Mouse (Mus musculus) megakaryocyte, embryonic 14.5 days (primary cell): Measurements from ENCODE around the gene Ddrgk1. TPM values are rescaled to one million over a fixed set of nuclear protein-coding genes. Genes with fewer than 3 reads are reported as not detected.

Experiments
- H3K27me3 ChIP-seq: replicated peaks from 2 replicates; pipeline ENCODE3; 2012; ENCODE audit warnings: inconsistent platforms
- H3K36me3 ChIP-seq: replicated peaks from 2 replicates; pipeline ENCODE3; 2012; ENCODE audit warnings: low read length, inconsistent platforms, mixed read lengths
- H3K4me1 ChIP-seq: 2 replicates; pipeline ENCODE4 v1.6.1; 2012; ENCODE audit warnings: inconsistent platforms
- H3K4me3 ChIP-seq: replicated peaks from 2 replicates; pipeline ENCODE3; 2012; ENCODE audit warnings: moderate library complexity, mild to moderate bottlenecking, inconsistent platforms
- H3K9me3 ChIP-seq: 2 replicates; pipeline ENCODE4 v1.6.1; 2012; ENCODE audit warnings: inconsistent platforms
- FLI1 ChIP-seq: IDR thresholded peaks from 2 replicates; pipeline ENCODE4 v1.6.1; 2012; ENCODE audit warnings: low read length, inconsistent platforms, mixed read lengths
- GATA1 ChIP-seq: IDR thresholded peaks from 3 replicates; pipeline ENCODE4 v1.6.1; 2012; ENCODE audit warnings: mixed read lengths, low read length, inconsistent platforms, borderline replicate concordance
- polyA plus RNA-seq: library from polyadenylated mRNA; stranded (reverse); fragments of >175 nt; gene quantifications from 2 replicates; pipeline ENCODE4 v1.2.3, GENCODE M21; 2012; ENCODE audit warnings: low replicate concordance; ENCODE audit not compliant: insufficient read depth

The Ddrgk1 gene
- polyA plus RNA-seq, 1 experiment: 105 TPM

DNA sequence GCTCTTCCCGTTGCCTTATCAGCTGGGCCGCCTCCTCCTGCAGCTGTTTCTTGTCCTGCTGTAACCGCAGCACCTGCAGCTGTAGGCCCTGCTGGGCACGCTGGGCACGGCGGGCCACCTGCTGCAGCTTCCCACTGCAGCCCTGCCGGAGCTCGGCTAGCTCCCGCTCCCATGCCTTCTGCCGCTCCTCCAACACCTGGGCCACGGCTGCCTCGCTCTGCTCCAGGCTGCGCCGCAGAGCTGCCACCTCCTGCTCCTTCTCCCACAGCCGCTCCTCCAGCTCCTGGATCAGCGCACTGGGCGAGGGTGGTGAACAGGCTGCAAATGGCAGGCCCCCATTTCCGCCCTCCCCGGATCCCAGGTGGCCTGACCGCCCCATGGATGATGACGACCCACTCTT is 28.6 kb downstream of the Ddrgk1 start:
- Histone ChIP-seq H3K36me3 (no peaks in the 10 kb centered on the region), H3K9me3 (no peaks in the 10 kb centered on the region), H3K4me1 (peaks cover 33% of the 10 kb centered on the region), H3K27me3 (peaks cover 80% of the 10 kb centered on the region), H3K4me3 (peak overlapping the region; percentile 90)
- TF ChIP-seq FLI1 (no peak), GATA1 (no peak)

GRCm38 (mm10) chr2:130634739-130635411 is 29.6 kb downstream of the Ddrgk1 start:
- Histone ChIP-seq H3K4me1 (peaks cover 36% of the 10 kb centered on the region), H3K4me3 (peak overlapping the region; percentile 90), H3K27me3 (peaks cover 71% of the 10 kb centered on the region), H3K36me3 (no peaks in the 10 kb centered on the region), H3K9me3 (no peaks in the 10 kb centered on the region)
- TF ChIP-seq GATA1 (no peak), FLI1 (no peak)

DNA sequence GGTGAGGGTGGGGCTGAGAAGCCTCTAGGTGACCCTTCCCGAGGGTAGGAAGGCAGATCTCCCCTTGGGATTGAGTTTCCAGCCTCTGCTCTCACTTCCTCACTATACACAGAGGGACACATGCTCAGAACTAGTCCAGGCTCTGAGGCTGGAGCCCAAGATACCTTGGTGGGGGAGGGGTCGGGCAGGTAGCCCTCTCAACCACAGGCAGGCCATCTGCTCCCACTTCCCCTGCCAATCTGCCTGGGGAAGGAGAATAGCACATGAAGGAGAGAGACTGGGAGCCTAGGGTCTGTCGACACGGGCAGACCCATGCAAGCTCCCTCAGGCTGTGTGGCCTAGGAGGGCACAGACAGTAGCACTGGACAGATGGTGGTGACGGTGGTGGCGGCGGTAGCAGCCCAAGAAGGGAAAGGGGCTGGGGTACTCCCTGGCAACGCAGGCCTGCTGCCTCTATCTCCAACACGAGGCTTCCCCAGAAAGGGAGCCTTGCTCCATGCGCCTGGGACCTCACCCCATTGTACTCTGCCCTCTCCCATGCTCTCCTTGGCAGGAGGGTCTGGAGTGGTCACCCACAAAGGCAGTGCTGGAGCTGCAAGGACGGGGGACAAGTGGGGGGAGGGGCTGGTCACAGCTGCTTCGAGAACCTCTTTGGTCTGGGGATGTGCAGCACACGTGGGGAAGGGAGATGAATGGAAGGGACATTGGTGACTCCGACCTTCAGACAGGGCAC is 30.3 kb downstream of the Ddrgk1 start:
- peaks cover 37% of the 10 kb centered on the region for H3K4me1 ChIP-seq
- no peaks in the 10 kb centered on the region for H3K36me3 ChIP-seq
- peak overlapping the region; percentile 90 for H3K4me3 ChIP-seq
- no peaks in the 10 kb centered on the region for H3K9me3 ChIP-seq
- TF ChIP-seq FLI1 (no peak), GATA1 (no peak)
- peaks cover 65% of the 10 kb centered on the region for H3K27me3 ChIP-seq

DNA sequence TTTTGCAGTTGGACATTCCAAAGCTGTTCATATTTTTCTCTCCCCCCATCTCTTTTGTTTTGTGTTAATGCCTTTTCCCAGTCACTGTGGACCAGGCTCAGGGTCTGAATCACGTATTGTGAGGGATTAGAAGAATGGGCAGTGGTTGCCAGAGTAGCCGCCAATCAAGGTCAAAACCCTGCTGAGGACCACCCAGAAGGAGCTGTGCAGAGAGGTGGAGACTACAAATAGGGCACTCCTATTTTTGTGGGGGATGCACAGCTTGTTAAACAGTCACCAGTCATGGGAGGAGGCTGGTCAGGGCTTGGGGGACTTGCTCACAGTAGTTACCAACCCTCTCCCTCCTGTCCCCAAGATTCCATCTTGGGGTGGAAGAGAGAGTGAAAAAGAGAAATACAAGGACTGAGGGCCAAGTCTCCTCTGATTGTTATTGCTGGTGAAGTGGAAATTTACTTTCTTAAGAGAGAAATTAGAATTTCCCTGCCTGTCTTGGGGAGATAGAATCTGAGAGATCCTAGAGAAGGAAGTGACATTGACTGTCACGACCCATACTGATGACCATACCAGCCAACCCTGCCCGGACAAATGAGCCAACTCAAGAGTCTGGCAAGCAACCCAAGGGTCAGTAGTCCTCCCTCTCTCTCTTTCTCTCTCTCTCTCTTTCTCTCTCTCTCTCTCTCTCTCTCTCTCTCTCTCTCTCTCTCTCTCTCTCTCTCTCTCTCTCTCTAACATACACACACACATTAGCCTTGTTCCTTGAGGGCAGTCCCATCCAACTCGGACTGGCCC is 31.4 kb downstream of the Ddrgk1 start:
- TF ChIP-seq FLI1 (no peak), GATA1 (no peak)
- peaks cover 48% of the 10 kb centered on the region for H3K4me1 ChIP-seq
- no peak overlapping the region for H3K4me3 ChIP-seq
- peaks cover 55% of the 10 kb centered on the region for H3K27me3 ChIP-seq
- no peaks in the 10 kb centered on the region for H3K9me3 ChIP-seq
- H3K36me3 ChIP-seq: no peaks in the 10 kb centered on the region

GRCm38 (mm10) chr2:130632416-130632815 is 32.0 kb downstream of the Ddrgk1 start:
- TF ChIP-seq GATA1: no peak
- TF ChIP-seq FLI1: no peak
- Histone ChIP-seq H3K36me3 (peaks cover 3% of the 10 kb centered on the region), H3K9me3 (no peaks in the 10 kb centered on the region), H3K4me1 (peaks cover 53% of the 10 kb centered on the region), H3K27me3 (peaks cover 50% of the 10 kb centered on the region), H3K4me3 (no peak overlapping the region)

DNA sequence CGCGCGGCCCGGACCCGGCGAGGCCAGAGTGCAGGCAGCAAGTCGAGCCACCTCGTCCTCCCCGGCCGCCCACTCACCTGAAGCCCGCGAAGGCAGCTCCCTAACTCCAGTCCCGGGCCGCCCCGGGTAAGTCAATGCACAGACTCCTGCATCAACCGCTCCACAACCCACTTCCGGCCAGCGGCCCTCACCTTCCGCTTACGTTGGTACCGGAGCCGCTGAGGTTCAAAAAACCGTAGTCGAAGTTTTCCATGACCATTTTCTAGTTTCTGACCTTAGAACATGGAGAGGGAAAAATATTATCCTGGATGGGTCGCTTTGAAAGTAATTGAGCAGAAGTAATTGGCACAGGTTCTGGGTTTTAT is 34.6 kb downstream of the Ddrgk1 start, which contains the start of the genes Fastkd5 and Ubox5:
Fastkd5 (minus strand) TSS at position 189 of the 365 bp plus-strand sequence.
Ubox5 (minus strand) TSS at position 200 of the 365 bp plus-strand sequence.
- Histone ChIP-seq H3K36me3 (peaks cover 28% of the 10 kb centered on the region), H3K4me1 (peaks cover 41% of the 10 kb centered on the region), H3K27me3 (peaks cover 24% of the 10 kb centered on the region), H3K9me3 (no peaks in the 10 kb centered on the region), H3K4me3 (peak within 1 kb of the TSS; percentile 98)
- TF ChIP-seq GATA1 (no peak), FLI1 (peak; percentile 41; the same call in 1 of the 2 replicates)

GRCm38 (mm10) chr2:130629080-130629838 is 35.2 kb downstream of the Ddrgk1 start:
- H3K4me3 ChIP-seq: peak overlapping the region; percentile 98

DNA sequence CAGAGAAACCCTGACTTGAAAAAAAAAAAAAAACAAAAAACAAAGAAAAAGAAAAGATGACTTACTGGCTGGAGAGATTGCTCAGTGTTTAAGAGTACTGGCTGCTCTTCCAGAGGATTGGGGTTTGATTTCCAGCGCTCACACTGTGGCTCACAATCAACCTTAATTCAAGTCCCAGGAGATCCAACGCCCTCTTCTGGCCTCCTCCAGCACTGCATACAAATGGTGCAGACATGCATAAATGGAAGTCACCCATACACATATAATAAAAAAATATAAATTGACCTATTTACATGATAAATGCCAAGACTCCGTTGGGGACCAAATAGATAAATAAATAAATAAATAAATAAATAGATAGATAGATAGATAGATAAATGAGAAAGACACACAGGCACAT is 36.0 kb downstream of the Ddrgk1 start:
- H3K4me1 ChIP-seq: peaks cover 28% of the 10 kb centered on the region
- peak overlapping the region; percentile 98 for H3K4me3 ChIP-seq
- no peak for TF ChIP-seq GATA1
- no peak for TF ChIP-seq FLI1
- H3K27me3 ChIP-seq: peaks cover 10% of the 10 kb centered on the region
- H3K36me3 ChIP-seq: peaks cover 34% of the 10 kb centered on the region
- H3K9me3 ChIP-seq: no peaks in the 10 kb centered on the region

More at GRCm38 (mm10) chr2:130629080-130629838, 35.2 kb downstream of the Ddrgk1 start:
- H3K36me3 ChIP-seq: peaks cover 30% of the 10 kb centered on the region
- H3K27me3 ChIP-seq: peaks cover 18% of the 10 kb centered on the region
- peaks cover 36% of the 10 kb centered on the region for H3K4me1 ChIP-seq
- TF ChIP-seq FLI1: no peak
- no peak for TF ChIP-seq GATA1
- no peaks in the 10 kb centered on the region for H3K9me3 ChIP-seq

DNA sequence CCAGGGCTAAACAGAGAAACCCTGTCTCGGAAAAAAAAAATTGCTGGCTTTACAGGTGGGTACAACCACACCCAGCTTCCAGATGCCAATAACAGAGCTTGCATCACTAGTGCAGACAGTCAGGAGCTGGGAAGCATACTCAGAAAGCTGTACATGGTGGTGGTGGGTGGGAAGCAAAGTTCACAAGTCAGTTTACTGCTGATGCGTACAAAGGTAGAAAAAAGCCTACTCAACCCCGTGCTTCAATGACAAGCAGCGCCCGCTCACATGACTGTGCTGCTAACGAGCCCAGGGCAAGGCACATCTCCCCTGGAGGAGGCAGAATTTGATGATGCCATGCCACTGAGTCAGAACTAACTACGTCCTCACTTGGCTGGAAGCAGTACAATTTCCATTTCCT is 45.5 kb downstream of the Ddrgk1 start:
- no peak for TF ChIP-seq GATA1
- TF ChIP-seq FLI1: no peak
- Histone ChIP-seq H3K36me3 (peaks cover 85% of the 10 kb centered on the region), H3K9me3 (no peaks in the 10 kb centered on the region), H3K4me3 (no peak overlapping the region), H3K4me1 (no peaks in the 10 kb centered on the region), H3K27me3 (no peaks in the 10 kb centered on the region)
